Mouse (Mus musculus): Measurements from ENCODE around the gene Olfr267. TPM values are rescaled to one million over a fixed set of nuclear protein-coding genes. Genes with fewer than 3 reads are reported as not detected.

The Olfr267 gene
- polyA plus RNA-seq, 1 experiment from 2014 or later, result not detected

Other genes with a start within 250 kb of the Olfr267 start
- gene Lpar1, start 233.8 kb downstream of the Olfr267 start, polyA plus RNA-seq (2015; fragmentation: Nextera tagmentation; extraction: Ambion mirVana), result 36.2 and 37.0 TPM in 2 replicates
- gene Ecpas, start 125.0 kb upstream of the Olfr267 start, polyA plus RNA-seq (2015; fragmentation: Nextera tagmentation; extraction: Ambion mirVana), result 29.9 and 33.5 TPM in 2 replicates
- gene Zkscan16, start 155.9 kb upstream of the Olfr267 start, polyA plus RNA-seq (2015; fragmentation: Nextera tagmentation; extraction: Ambion mirVana), result 0.46 and 1.0 TPM in 2 replicates
- gene Ptgr1, start 199.4 kb upstream of the Olfr267 start, polyA plus RNA-seq (2015; fragmentation: Nextera tagmentation; extraction: Ambion mirVana), result 25.1 and 29.6 TPM in 2 replicates
- 8.3 and 12.1 TPM in 2 replicates for gene Dnajc25, start 207.3 kb upstream of the Olfr267 start, polyA plus RNA-seq (2015; fragmentation: Nextera tagmentation; extraction: Ambion mirVana)
- gene Gm20503, start 215.5 kb upstream of the Olfr267 start, polyA plus RNA-seq (2015; fragmentation: Nextera tagmentation; extraction: Ambion mirVana), result 9.1 and 10.1 TPM in 2 replicates
- 89.6 and 92.9 TPM in 2 replicates for gene Gng10, start 247.4 kb upstream of the Olfr267 start, polyA plus RNA-seq (2015; fragmentation: Nextera tagmentation; extraction: Ambion mirVana)